Mouse (Mus musculus): ENCODE measurements around the gene Fam107b. TPM values are rescaled to one million over a fixed set of nuclear protein-coding genes. Genes with fewer than 3 reads are reported as not detected.

Gene Fam107b
- polyA plus RNA-seq, 1 experiment from 2014 or later: 98.3 TPM

Other genes with a start within 250 kb of the Fam107b start
- gene Rpp38, start 237.8 kb upstream of the Fam107b start, polyA plus RNA-seq (2015; fragmentation: Nextera tagmentation; extraction: Ambion mirVana): 18.0 and 19.5 TPM in 2 replicates
- gene Acbd7, start 234.3 kb upstream of the Fam107b start, polyA plus RNA-seq (2015; fragmentation: Nextera tagmentation; extraction: Ambion mirVana): 1.5 and 2.6 TPM in 2 replicates
- 0.08 and 0.33 TPM in 2 replicates for gene Olah, start 173.3 kb upstream of the Fam107b start, polyA plus RNA-seq (2015; fragmentation: Nextera tagmentation; extraction: Ambion mirVana)
- gene Meig1, start 147.8 kb upstream of the Fam107b start, polyA plus RNA-seq (2015; fragmentation: Nextera tagmentation; extraction: Ambion mirVana): 1.5 and 1.9 TPM in 2 replicates
- gene Dclre1c, start 146.4 kb upstream of the Fam107b start, polyA plus RNA-seq (2015; fragmentation: Nextera tagmentation; extraction: Ambion mirVana): 16.4 and 21.2 TPM in 2 replicates
- 10.6 and 11.6 TPM in 2 replicates for gene Suv39h2, start 95.5 kb upstream of the Fam107b start, polyA plus RNA-seq (2015; fragmentation: Nextera tagmentation; extraction: Ambion mirVana)
- gene Gm45902, start 57.7 kb upstream of the Fam107b start, polyA plus RNA-seq (2015; fragmentation: Nextera tagmentation; extraction: Ambion mirVana): 3.8 and 4.5 TPM in 2 replicates
- 137 and 138 TPM in 2 replicates for gene Hspa14, start 57.7 kb upstream of the Fam107b start, polyA plus RNA-seq (2015; fragmentation: Nextera tagmentation; extraction: Ambion mirVana)
- gene Cdnf, start 57.5 kb upstream of the Fam107b start, polyA plus RNA-seq (2015; fragmentation: Nextera tagmentation; extraction: Ambion mirVana): 0.26 and 0.36 TPM in 2 replicates

Data from thymus, postnatal 0 days (tissue).